Mouse (Mus musculus) lung, postnatal 0 days (tissue): ENCODE data around the gene Crabp1. TPM values are rescaled to one million over a fixed set of nuclear protein-coding genes. Genes with fewer than 3 reads are reported as not detected.

Experiments used
- ATAC-seq: fragments of 200-750 bp; cut with Nextera tagmentation; 2 replicates; pipeline ENCODE4 v1.8.0; 2017; ENCODE audit warnings: moderate library complexity
- DNase-seq: peaks from one replicate; pipeline ENCODE4 v3.0.0-alpha.2; 2016; ENCODE audit warnings: low spot score
- H3K27ac ChIP-seq: fragments of 300-500 bp; sonication (generic); 2 replicates; pipeline ENCODE4 v1.5.1; 2014; ENCODE audit warnings: antibody characterized with exemption, mild to moderate bottlenecking, low read length, mixed read lengths
- H3K27me3 ChIP-seq: fragments of 300-500 bp; sonication (generic); replicated peaks from 2 replicates; pipeline ENCODE4 v1.6.1; 2014; ENCODE audit warnings: low read length, mixed read lengths; ENCODE audit not compliant: insufficient read depth
- H3K36me3 ChIP-seq: fragments of 300-500 bp; sonication (generic); 2 replicates; pipeline ENCODE4 v1.6.1; 2014; ENCODE audit warnings: low read length, mixed read lengths; ENCODE audit not compliant: insufficient read depth
- H3K4me1 ChIP-seq: fragments of 300-500 bp; sonication (generic); 2 replicates; pipeline ENCODE4 v1.6.1; 2014; ENCODE audit warnings: antibody characterized with exemption, low read depth, low read length, mixed read lengths; ENCODE audit not compliant: insufficient read depth
- H3K4me2 ChIP-seq: fragments of 300-500 bp; sonication (generic); replicated peaks from 2 replicates; pipeline ENCODE4 v1.6.1; 2014; ENCODE audit warnings: low read depth, mild to moderate bottlenecking, low read length, moderate library complexity, mixed read lengths
- H3K4me3 ChIP-seq: fragments of 300-500 bp; sonication (generic); 2 replicates; pipeline ENCODE4 v1.5.1; 2014; ENCODE audit warnings: low read depth, low read length
- H3K9ac ChIP-seq: fragments of 300-500 bp; sonication (generic); replicated peaks from 2 replicates; pipeline ENCODE4 v1.6.1; 2014; ENCODE audit warnings: low read depth, mild to moderate bottlenecking
- H3K9me3 ChIP-seq: fragments of 300-500 bp; sonication (generic); 2 replicates; pipeline ENCODE4 v1.6.1; 2016; ENCODE audit warnings: low read length, mixed read lengths
- CTCF ChIP-seq: IDR thresholded peaks from 2 replicates; pipeline ENCODE4 v1.5.1; 2016; ENCODE audit warnings: antibody characterized with exemption, mild to moderate bottlenecking
- EP300 ChIP-seq: IDR thresholded peaks from 2 replicates; pipeline ENCODE4 v1.6.1; 2016; ENCODE audit warnings: antibody characterized with exemption, mild to moderate bottlenecking, control low read depth
- WGBS: fragments of 180-500 bp; shearing (Covaris S2); extraction: QIAGEN DNeasy Blood & Tissue Kit; methylation state at CpG from one replicate; pipeline ENCODE4 v1.1.7; 2014; 5-methylcytosine and 5-hydroxymethylcytosine counted together
- polyA plus RNA-seq: library from polyadenylated mRNA; unstranded; fragments of >200 nt; fragmentation: Nextera tagmentation; extraction: Ambion mirVana; gene quantifications from 2 replicates; pipeline ENCODE4 v1.2.1, GENCODE M21; 2015

Gene Crabp1
- polyA plus RNA-seq, 1 experiment from 2014 or later, result 2.6 TPM

- Histone ChIP-seq H3K9ac (no peak overlapping the region), H3K9me3 (no peaks in the 10 kb centered on the region), H3K4me1 (no peaks in the 10 kb centered on the region), H3K4me3 (no peak overlapping the region), H3K4me2 (no peak overlapping the region), H3K27me3 (no peaks in the 10 kb centered on the region), H3K36me3 (no peaks in the 10 kb centered on the region), H3K27ac (no peak overlapping the region)
- TF ChIP-seq CTCF (no peak), EP300 (no peak)
- WGBS, result 63% methylated on average over 3 of the region's 3 CpGs
- DNase-seq (no peak), ATAC-seq (no peak)
Measured at GRCm38 (mm10) chr9:54784003-54784402, 19.5 kb downstream of the Crabp1 start.

GRCm38 (mm10) chr9:54785215-54785614 lies 20.7 kb downstream of the Crabp1 start:
- H3K4me1 ChIP-seq, result no peaks in the 10 kb centered on the region
- no peaks in the 10 kb centered on the region for H3K9me3 ChIP-seq
- H3K9ac ChIP-seq, result no peak overlapping the region
- H3K36me3 ChIP-seq, result no peaks in the 10 kb centered on the region
- DNase-seq (no peak), ATAC-seq (no peak)
- H3K27ac ChIP-seq, result no peak overlapping the region
- no peaks in the 10 kb centered on the region for H3K27me3 ChIP-seq
- 71% methylated on average over 3 of the region's 3 CpGs for WGBS
- H3K4me3 ChIP-seq, result no peak overlapping the region
- TF ChIP-seq CTCF (no peak), EP300 (no peak)
- H3K4me2 ChIP-seq, result no peak overlapping the region

- no peaks in the 10 kb centered on the region for H3K4me1 ChIP-seq
- DNase-seq (no peak), ATAC-seq (no peak)
- 71% methylated on average over 1 of the region's 1 CpGs for WGBS
- no peak overlapping the region for H3K9ac ChIP-seq
- H3K4me3 ChIP-seq, result no peak overlapping the region
- no peaks in the 10 kb centered on the region for H3K27me3 ChIP-seq
- no peak overlapping the region for H3K27ac ChIP-seq
- H3K9me3 ChIP-seq, result no peaks in the 10 kb centered on the region
- H3K36me3 ChIP-seq, result no peaks in the 10 kb centered on the region
- no peak for TF ChIP-seq EP300
- no peak for TF ChIP-seq CTCF
- no peak overlapping the region for H3K4me2 ChIP-seq
Measured at GRCm38 (mm10) chr9:54786083-54786482, 21.5 kb downstream of the Crabp1 start.

GRCm38 (mm10) chr9:54787760-54788159 lies 23.2 kb downstream of the Crabp1 start:
- ATAC-seq, result peak; percentile 23; the same call in 1 of the 2 replicates
- no peaks in the 10 kb centered on the region for H3K27me3 ChIP-seq
- no peaks in the 10 kb centered on the region for H3K36me3 ChIP-seq
- 21% methylated on average over 8 of the region's 8 CpGs for WGBS
- no peaks in the 10 kb centered on the region for H3K9me3 ChIP-seq
- H3K4me2 ChIP-seq, result no peak overlapping the region
- no peak overlapping the region for H3K4me3 ChIP-seq
- H3K9ac ChIP-seq, result no peak overlapping the region
- no peaks in the 10 kb centered on the region for H3K4me1 ChIP-seq
- no peak for TF ChIP-seq CTCF
- no peak overlapping the region for H3K27ac ChIP-seq
- DNase-seq, result no peak

GRCm38 (mm10) chr9:54790271-54790670 lies 25.7 kb downstream of the Crabp1 start:
- Histone ChIP-seq H3K9ac (no peak overlapping the region), H3K27ac (no peak overlapping the region), H3K36me3 (no peaks in the 10 kb centered on the region), H3K27me3 (no peaks in the 10 kb centered on the region), H3K4me3 (no peak overlapping the region), H3K4me1 (no peaks in the 10 kb centered on the region), H3K4me2 (no peak overlapping the region), H3K9me3 (no peaks in the 10 kb centered on the region)
- DNase-seq (no peak), ATAC-seq (no peak)
- 17% methylated on average over 5 of the region's 5 CpGs for WGBS
- TF ChIP-seq CTCF (no peak), EP300 (no peak)

GRCm38 (mm10) chr9:54801460-54801961 lies 37.0 kb downstream of the Crabp1 start:
- Histone ChIP-seq H3K27ac (no peak overlapping the region), H3K27me3 (no peaks in the 10 kb centered on the region), H3K36me3 (no peaks in the 10 kb centered on the region), H3K9ac (no peak overlapping the region), H3K9me3 (no peaks in the 10 kb centered on the region), H3K4me3 (no peak overlapping the region), H3K4me1 (no peaks in the 10 kb centered on the region), H3K4me2 (no peak overlapping the region)
- TF ChIP-seq EP300 (no peak), CTCF (no peak)
- ATAC-seq, result no peak
- DNase-seq, result no peak
- 37% methylated on average over 10 of the region's 10 CpGs for WGBS
